Mouse (Mus musculus): Measurements from ENCODE around the gene Ncoa7.

DNA sequence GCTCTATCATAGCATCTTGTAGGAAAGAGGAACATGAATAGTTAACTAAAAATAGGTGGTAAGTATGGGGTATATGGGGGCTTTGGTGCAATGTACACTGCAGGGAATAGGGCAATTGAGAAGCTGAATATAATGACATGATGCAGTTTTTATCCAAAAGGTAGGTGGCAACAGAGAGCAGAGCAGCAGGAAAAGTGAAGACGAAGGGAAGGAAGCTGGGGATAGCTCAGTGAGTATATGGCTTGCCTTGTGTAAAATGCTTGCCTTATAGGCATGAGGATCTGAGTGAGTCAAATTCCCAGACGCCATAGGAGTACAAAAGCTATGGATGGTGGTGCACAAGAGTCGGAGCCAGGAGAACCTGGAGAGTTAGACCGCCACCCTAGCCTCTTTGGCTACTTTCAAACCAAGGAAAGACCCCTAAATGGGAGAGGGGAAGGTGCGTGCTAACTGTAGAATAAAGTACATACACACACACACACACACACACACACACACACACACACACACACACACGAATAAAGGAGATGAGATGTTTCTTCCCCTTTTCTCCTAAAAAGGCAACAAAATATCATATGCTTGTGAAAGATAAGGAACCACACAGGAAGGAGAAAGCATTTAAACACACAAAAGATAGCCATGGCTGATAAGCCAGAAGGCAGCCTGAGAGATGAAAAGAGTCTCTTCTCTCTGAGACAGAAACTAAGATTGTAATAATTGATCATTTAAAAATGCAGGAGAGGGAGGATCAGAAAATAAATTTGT is 142.4 kb downstream of the Ncoa7 start:
- no peak for TF ChIP-seq CTCF (IDR thresholded peaks at IDR 0.05; ENCODE audit: control insufficient read depth, insufficient read depth, low read length)
- no peak for TF ChIP-seq POLR2A (IDR thresholded peaks at IDR 0.05; ENCODE audit: borderline replicate concordance, control insufficient read depth, low read depth, low read length)

All from bone marrow, adult 2 months (tissue).